Mouse (Mus musculus): Measurements from ENCODE around the gene Krtcap2. TPM values are rescaled to one million over a fixed set of nuclear protein-coding genes. Genes with fewer than 3 reads are reported as not detected.
A peak's percentile ranks its signal among the peaks of the same experiment; 100 is the strongest.

The Krtcap2 gene
- polyA plus RNA-seq, 1 experiment from 2014 or later: 294 TPM

DNA sequence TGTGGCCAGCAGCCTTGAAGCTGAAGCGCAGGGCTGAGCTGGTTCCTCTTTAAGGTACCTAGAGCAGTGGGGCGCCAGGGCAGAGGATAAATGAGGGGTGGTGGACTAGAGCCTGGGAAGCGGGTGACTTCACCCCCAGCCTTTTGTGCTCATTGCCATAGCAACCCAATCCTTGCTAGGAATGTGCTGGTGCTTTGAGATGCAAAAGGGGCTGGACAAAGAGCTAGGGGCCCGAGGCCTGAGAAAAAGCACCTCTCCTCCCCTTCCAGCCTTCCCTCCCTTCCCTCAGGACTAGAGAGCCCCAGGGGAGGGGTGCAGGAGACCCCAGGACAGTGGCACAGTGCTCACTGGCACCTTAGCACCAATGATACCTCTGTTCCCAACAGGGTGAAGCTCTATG, 19.8 kb upstream of the Krtcap2 start:
- peak overlapping the region; percentile 82; the same call in 1 of the 2 replicates for H3K4me2 ChIP-seq (replicated peaks)
- H3K36me3 ChIP-seq: peaks cover 11% of the 10 kb centered on the region; the same call in 1 of the 2 replicates
- no peak overlapping the region for H3K9ac ChIP-seq
- H3K4me1 ChIP-seq: peaks cover 37% of the 10 kb centered on the region
- H3K9me3 ChIP-seq (replicated peaks): no peaks in the 10 kb centered on the region
- peak overlapping the region; percentile 46; the same call in 1 of the 2 replicates for H3K4me3 ChIP-seq (replicated peaks)
- ATAC-seq (ENCODE audit: insufficient number of reproducible peaks, low FRiP score, low TSS enrichment, low read depth): no peak
- 38% methylated on average over 4 of the region's 4 CpGs for WGBS
- no peaks in the 10 kb centered on the region; the same call in 1 of the 2 replicates for H3K27me3 ChIP-seq
- H3K27ac ChIP-seq (replicated peaks): no peak overlapping the region

DNA sequence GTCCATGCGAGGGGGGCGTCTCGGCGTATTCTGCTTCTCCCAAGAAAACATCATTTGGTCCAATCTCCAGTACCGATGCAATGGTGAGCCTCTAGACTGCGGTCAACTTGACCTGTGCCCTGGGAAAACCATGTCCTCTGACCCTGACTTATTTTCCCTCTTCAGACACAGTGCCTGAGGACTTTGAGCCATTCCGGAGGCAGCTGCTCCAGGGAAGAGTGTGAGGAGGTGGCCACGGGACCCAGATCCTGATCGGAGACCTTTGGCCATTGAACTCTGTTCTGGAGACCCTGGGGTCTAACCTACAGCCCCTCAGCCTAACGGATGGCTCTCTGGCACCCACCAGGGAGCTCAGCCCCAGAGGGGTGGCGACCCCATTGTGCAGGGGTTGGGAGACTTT, 19.4 kb upstream of the Krtcap2 start:
- peak overlapping the region; percentile 46 for H3K4me3 ChIP-seq (replicated peaks)
- no peaks in the 10 kb centered on the region; the same call in 1 of the 2 replicates for H3K27me3 ChIP-seq
- H3K4me1 ChIP-seq: peaks cover 37% of the 10 kb centered on the region
- ATAC-seq (ENCODE audit: insufficient number of reproducible peaks, low FRiP score, low TSS enrichment, low read depth): no peak
- H3K9ac ChIP-seq: no peak overlapping the region
- 0 out of 2 replicates have a peak overlapping the region, but pooled peaks have one; percentile 89 for H3K27ac ChIP-seq (replicated peaks)
- H3K36me3 ChIP-seq: peaks cover 9% of the 10 kb centered on the region; the same call in 1 of the 2 replicates
- 32% methylated on average over 11 of the region's 11 CpGs for WGBS
- H3K9me3 ChIP-seq (replicated peaks): no peaks in the 10 kb centered on the region
- peak overlapping the region; percentile 82 for H3K4me2 ChIP-seq (replicated peaks)

DNA sequence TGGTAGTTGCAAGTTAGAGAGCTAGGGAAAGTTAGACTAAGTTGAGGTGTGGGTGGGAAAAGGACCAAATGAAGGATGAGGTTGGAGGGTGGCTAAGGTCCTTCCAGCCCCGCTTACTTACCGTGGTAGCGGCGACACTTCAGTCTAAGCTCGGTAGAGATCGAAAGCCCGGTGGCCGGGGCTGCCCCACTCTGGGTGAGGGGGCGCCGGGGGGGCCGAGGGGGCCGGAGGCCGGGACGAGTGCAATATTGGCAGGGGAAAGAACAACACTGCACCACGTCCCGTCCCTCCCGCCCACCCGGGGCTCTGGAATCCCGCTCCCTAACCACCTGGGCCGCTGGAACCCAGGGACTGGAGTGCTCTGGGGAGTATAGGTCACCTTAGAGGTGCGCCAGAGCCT, 18.9 kb upstream of the Krtcap2 start, which contains the start of gene Mtx1:
Mtx1 (minus strand) TSS at position 189 of the 400 bp plus-strand sequence.
- Histone ChIP-seq H3K27me3 (no peaks in the 10 kb centered on the region; the same call in 1 of the 2 replicates), H3K4me3 (replicated peaks) (peak within 1 kb of the TSS; percentile 46), H3K4me2 (replicated peaks) (peak within 1 kb of the TSS; percentile 82), H3K36me3 (peaks cover 9% of the 10 kb centered on the region; the same call in 1 of the 2 replicates), H3K27ac (replicated peaks) (peak within 1 kb of the TSS; percentile 89), H3K4me1 (peaks cover 37% of the 10 kb centered on the region), H3K9ac (peak within 1 kb of the TSS; percentile 7; the same call in 1 of the 2 replicates), H3K9me3 (replicated peaks) (no peaks in the 10 kb centered on the region)
- ATAC-seq (ENCODE audit: insufficient number of reproducible peaks, low FRiP score, low TSS enrichment, low read depth): no peak
- WGBS: 3% methylated on average over 20 of the region's 21 CpGs

DNA sequence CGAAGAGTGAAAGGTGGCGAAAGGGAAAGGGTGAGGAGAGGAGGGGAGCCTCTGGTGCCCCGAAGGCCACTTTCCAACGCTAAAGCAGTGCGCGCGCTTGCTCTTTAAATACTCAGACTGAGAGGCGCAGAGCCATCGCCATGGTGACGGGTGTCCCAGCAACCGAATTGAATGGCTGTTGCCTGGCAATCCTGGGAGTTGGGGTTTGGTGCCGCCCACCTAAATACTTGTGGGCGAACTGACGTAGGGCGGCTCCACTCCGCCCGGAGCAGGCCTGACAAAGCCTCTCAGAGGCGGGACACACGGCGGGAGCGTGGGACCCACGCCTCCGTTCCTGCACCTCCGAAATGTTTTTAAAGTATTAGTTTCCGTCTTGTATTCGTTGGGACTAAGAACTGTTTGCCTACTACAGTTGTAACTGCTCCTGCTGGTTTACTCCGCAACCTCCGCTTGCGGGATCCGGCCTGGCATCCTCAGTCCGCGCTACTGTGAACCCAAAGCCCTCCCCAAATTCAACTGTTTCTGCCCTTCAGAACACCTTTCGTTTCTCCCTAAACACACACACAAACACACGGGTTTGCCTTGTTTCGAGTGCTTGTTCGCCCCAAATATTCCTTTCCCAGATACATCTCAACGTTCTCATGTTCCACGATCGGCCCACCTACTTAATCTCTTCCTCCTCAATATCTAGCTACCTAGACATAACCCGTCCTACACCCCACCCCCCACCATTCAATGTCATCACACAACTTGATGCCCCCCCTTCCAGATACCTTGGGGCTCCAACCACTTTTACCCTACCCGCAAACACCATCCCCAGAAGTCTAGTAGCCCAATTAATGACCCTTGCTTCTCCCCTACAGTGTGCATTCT, 18.2 kb upstream of the Krtcap2 start:
- peaks cover 37% of the 10 kb centered on the region for H3K4me1 ChIP-seq
- H3K4me3 ChIP-seq (replicated peaks): peak overlapping the region; percentile 46
- H3K9ac ChIP-seq: peak overlapping the region; percentile 7; the same call in 1 of the 2 replicates
- ATAC-seq (ENCODE audit: insufficient number of reproducible peaks, low FRiP score, low TSS enrichment, low read depth): peak; percentile 88
- WGBS: 2% methylated on average over 41 of the region's 41 CpGs
- peak overlapping the region; percentile 82 for H3K4me2 ChIP-seq (replicated peaks)
- H3K27ac ChIP-seq (replicated peaks): peak overlapping the region; percentile 89
- H3K36me3 ChIP-seq: peaks cover 9% of the 10 kb centered on the region; the same call in 1 of the 2 replicates
- H3K9me3 ChIP-seq (replicated peaks): no peaks in the 10 kb centered on the region
- no peaks in the 10 kb centered on the region; the same call in 1 of the 2 replicates for H3K27me3 ChIP-seq

DNA sequence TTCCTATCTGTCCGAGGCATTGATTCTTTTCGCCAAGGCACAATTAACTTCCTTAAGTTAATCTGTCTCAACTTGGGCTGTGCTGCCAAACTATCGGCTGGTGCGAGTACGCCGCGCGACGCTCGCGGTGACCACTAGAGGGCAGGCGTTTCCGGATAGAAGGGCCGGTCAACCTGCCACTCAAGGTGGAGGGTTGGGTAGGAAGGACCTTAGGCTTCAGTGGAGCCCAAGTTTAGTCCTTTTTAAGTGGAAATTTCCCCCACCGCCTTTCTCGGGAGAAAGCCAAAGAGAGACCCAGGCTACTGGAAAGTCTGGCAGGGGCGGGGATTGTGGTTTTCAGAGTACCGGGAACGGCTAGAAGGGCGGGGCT, 17.6 kb upstream of the Krtcap2 start:
- ATAC-seq (ENCODE audit: insufficient number of reproducible peaks, low FRiP score, low TSS enrichment, low read depth): peak; percentile 56; the same call in 1 of the 2 replicates
- Histone ChIP-seq H3K4me2 (replicated peaks) (peak overlapping the region; percentile 82), H3K9me3 (replicated peaks) (no peaks in the 10 kb centered on the region), H3K9ac (peak overlapping the region; percentile 7; the same call in 1 of the 2 replicates), H3K4me1 (peaks cover 37% of the 10 kb centered on the region), H3K27me3 (no peaks in the 10 kb centered on the region; the same call in 1 of the 2 replicates), H3K27ac (replicated peaks) (peak overlapping the region; percentile 89), H3K4me3 (replicated peaks) (peak overlapping the region; percentile 46), H3K36me3 (peaks cover 9% of the 10 kb centered on the region; the same call in 1 of the 2 replicates)
- WGBS: 0% methylated on average over 20 of the region's 20 CpGs

DNA sequence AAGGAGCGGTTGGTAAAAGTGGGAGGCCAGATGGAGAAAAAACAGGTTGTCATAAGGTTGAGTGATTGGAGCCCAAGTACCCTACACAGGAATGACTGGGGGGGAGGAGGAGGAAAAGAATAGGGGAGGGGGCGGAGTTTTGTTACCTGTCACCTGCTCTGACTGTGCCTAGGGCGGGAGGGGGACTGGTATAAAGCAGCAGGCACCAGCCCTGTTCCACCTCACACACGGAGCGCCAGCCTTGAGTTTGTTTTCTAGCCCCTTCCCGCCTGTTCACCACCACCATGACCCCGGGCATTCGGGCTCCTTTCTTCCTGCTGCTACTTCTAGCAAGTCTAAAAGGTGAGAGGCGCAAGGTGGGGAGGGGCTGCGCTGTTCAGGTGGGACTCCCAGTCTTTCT, 16.9 kb upstream of the Krtcap2 start, which contains the start of gene Muc1:
Muc1 (plus strand) TSS at position 222 of the 400 bp plus-strand sequence.
- H3K27ac ChIP-seq (replicated peaks): peak within 1 kb of the TSS; percentile 89
- H3K4me2 ChIP-seq (replicated peaks): peak within 1 kb of the TSS; percentile 82
- 30% methylated on average over 10 of the region's 10 CpGs for WGBS
- H3K9ac ChIP-seq: peak within 1 kb of the TSS; percentile 7; the same call in 1 of the 2 replicates
- 0 out of 2 replicates have a peak, but pooled peaks cover 4% of the 10 kb centered on the region for H3K36me3 ChIP-seq
- H3K9me3 ChIP-seq (replicated peaks): no peaks in the 10 kb centered on the region
- no peaks in the 10 kb centered on the region; the same call in 1 of the 2 replicates for H3K27me3 ChIP-seq
- H3K4me1 ChIP-seq: peaks cover 43% of the 10 kb centered on the region
- ATAC-seq (ENCODE audit: insufficient number of reproducible peaks, low FRiP score, low TSS enrichment, low read depth): no peak
- peak within 1 kb of the TSS; percentile 46 for H3K4me3 ChIP-seq (replicated peaks)

DNA sequence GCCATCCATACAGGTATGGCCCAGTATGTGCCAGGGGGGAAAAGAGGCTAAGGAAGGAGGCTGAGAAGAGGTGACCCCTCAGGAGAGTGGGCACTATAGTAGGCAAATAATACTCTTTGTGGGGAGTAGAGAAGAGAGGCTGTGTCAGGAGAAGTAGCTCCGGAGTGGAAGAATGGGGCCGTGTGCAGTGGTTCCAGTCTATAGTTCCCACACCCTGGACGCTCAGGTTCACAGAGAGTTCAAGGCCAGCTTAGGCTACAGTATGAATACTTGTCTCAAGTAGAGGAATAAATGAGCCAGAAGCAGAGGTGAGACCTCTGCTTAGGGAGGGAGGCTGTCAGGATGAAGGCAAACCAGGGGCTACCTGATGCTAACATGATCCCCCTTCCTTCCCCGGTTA, 16.5 kb upstream of the Krtcap2 start:
- Histone ChIP-seq H3K27me3 (no peaks in the 10 kb centered on the region; the same call in 1 of the 2 replicates), H3K36me3 (0 out of 2 replicates have a peak, but pooled peaks cover 4% of the 10 kb centered on the region), H3K4me1 (peaks cover 43% of the 10 kb centered on the region), H3K9me3 (replicated peaks) (no peaks in the 10 kb centered on the region), H3K27ac (replicated peaks) (0 out of 2 replicates have a peak overlapping the region, but pooled peaks have one; percentile 4), H3K9ac (no peak overlapping the region), H3K4me2 (replicated peaks) (0 out of 2 replicates have a peak overlapping the region, but pooled peaks have one; percentile 82), H3K4me3 (replicated peaks) (no peak overlapping the region)
- no peak for ATAC-seq (ENCODE audit: insufficient number of reproducible peaks, low FRiP score, low TSS enrichment, low read depth)
- 55% methylated on average over 4 of the region's 4 CpGs for WGBS

DNA sequence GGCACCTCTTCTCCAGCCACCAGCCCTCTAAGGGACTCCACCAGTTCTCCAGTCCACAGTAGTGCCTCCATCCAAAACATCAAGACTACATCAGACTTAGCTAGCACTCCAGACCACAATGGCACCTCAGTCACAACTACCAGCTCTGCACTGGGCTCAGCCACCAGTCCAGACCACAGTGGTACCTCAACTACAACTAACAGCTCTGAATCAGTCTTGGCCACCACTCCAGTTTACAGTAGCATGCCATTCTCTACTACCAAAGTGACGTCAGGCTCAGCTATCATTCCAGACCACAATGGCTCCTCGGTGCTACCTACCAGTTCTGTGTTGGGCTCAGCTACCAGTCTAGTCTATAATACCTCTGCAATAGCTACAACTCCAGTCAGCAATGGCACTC, 15.2 kb upstream of the Krtcap2 start:
- peaks cover 43% of the 10 kb centered on the region for H3K4me1 ChIP-seq
- no peak overlapping the region for H3K9ac ChIP-seq
- 82% methylated on average over 2 of the region's 2 CpGs for WGBS
- no peak overlapping the region for H3K4me2 ChIP-seq (replicated peaks)
- H3K9me3 ChIP-seq (replicated peaks): no peaks in the 10 kb centered on the region
- H3K4me3 ChIP-seq (replicated peaks): no peak overlapping the region
- no peak for ATAC-seq (ENCODE audit: insufficient number of reproducible peaks, low FRiP score, low TSS enrichment, low read depth)
- no peak overlapping the region for H3K27ac ChIP-seq (replicated peaks)
- no peaks in the 10 kb centered on the region; the same call in 1 of the 2 replicates for H3K27me3 ChIP-seq
- H3K36me3 ChIP-seq: peaks cover 7% of the 10 kb centered on the region; the same call in 1 of the 2 replicates

DNA sequence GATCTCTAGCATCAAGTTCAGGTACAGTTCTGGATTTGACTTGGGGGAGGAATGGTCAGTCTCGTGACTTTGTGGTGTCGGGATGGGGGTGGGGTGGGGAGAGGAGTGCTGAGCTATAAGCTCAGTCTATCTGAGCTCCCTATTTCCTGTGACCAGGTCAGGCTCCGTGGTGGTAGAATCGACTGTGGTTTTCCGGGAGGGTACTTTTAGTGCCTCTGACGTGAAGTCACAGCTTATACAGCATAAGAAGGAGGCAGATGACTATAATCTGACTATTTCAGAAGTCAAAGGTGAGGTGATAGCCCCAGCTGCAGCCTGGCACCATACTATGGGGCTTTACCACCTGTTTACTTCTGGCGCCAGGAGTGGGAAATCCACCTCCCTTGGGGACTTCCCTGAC, 14.4 kb upstream of the Krtcap2 start:
- Histone ChIP-seq H3K9ac (no peak overlapping the region), H3K27ac (replicated peaks) (no peak overlapping the region), H3K4me1 (peaks cover 36% of the 10 kb centered on the region), H3K36me3 (peaks cover 10% of the 10 kb centered on the region; the same call in 1 of the 2 replicates), H3K4me3 (replicated peaks) (no peak overlapping the region), H3K27me3 (no peaks in the 10 kb centered on the region; the same call in 1 of the 2 replicates), H3K4me2 (replicated peaks) (no peak overlapping the region), H3K9me3 (replicated peaks) (no peaks in the 10 kb centered on the region)
- 61% methylated on average over 7 of the region's 7 CpGs for WGBS
- no peak for ATAC-seq (ENCODE audit: insufficient number of reproducible peaks, low FRiP score, low TSS enrichment, low read depth)

DNA sequence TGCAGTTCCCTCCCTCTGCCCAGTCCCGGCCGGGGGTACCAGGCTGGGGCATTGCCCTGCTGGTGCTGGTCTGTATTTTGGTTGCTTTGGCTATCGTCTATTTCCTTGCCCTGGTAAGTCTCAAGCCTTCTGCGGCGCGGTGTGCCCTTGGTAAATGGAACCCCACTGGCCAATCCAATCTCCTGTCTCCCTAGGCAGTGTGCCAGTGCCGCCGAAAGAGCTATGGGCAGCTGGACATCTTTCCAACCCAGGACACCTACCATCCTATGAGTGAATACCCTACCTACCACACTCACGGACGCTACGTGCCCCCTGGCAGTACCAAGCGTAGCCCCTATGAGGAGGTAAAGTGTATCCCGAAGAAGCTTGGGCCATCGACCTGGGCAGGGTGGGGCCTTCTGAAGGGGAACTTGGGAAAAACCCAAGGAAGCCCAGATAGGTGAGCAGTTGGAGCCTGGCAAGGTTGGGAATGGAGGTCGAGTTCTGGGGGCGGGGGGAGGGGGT, 13.9 kb upstream of the Krtcap2 start:
- no peaks in the 10 kb centered on the region for H3K9me3 ChIP-seq (replicated peaks)
- no peak overlapping the region for H3K4me3 ChIP-seq (replicated peaks)
- H3K36me3 ChIP-seq: peaks cover 13% of the 10 kb centered on the region; the same call in 1 of the 2 replicates
- 69% methylated on average over 16 of the region's 16 CpGs for WGBS
- no peak overlapping the region for H3K4me2 ChIP-seq (replicated peaks)
- H3K27me3 ChIP-seq: no peaks in the 10 kb centered on the region; the same call in 1 of the 2 replicates
- ATAC-seq (ENCODE audit: insufficient number of reproducible peaks, low FRiP score, low TSS enrichment, low read depth): no peak
- no peak overlapping the region for H3K27ac ChIP-seq (replicated peaks)
- H3K4me1 ChIP-seq: peaks cover 31% of the 10 kb centered on the region
- no peak overlapping the region for H3K9ac ChIP-seq

DNA sequence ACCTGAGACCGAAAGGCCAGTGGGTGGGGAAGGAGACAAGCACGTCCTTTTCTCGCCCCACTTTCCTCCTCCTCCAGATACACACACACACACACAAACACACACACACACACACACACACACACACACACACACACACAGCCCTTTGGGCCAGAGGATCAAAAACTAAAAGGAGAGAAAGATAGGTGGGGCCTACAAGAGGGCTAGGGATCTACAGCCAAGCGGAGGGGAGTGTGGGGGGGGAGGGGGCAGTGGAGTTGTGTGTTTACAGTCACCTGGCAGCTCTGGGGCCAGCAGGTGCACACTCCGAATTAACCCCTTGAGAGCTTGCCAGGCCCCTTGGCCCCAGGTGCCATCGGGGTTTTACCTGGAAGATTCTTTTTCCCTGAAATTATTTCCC, 13.2 kb upstream of the Krtcap2 start:
- peaks cover 18% of the 10 kb centered on the region for H3K36me3 ChIP-seq
- no peak for ATAC-seq (ENCODE audit: insufficient number of reproducible peaks, low FRiP score, low TSS enrichment, low read depth)
- no peaks in the 10 kb centered on the region for H3K9me3 ChIP-seq (replicated peaks)
- no peak overlapping the region for H3K4me3 ChIP-seq (replicated peaks)
- no peak overlapping the region for H3K9ac ChIP-seq
- H3K27ac ChIP-seq (replicated peaks): no peak overlapping the region
- no peak overlapping the region for H3K4me2 ChIP-seq (replicated peaks)
- WGBS: 61% methylated on average over 6 of the region's 6 CpGs
- no peaks in the 10 kb centered on the region; the same call in 1 of the 2 replicates for H3K27me3 ChIP-seq
- H3K4me1 ChIP-seq: peaks cover 23% of the 10 kb centered on the region
